Mouse (Mus musculus) E14TG2a.4 (cell line): ENCODE results near the gene Neurl3.

Source experiments
- CTCF ChIP-seq: conservative IDR thresholded peaks from 2 replicates; pipeline ENCODE4 v1.5.1; 2014; ENCODE audit warnings: low read length
- NANOG ChIP-seq: IDR thresholded peaks from 2 replicates; pipeline ENCODE4 v1.6.1; 2014; ENCODE audit warnings: borderline replicate concordance, low read length, mixed read lengths

- TF ChIP-seq CTCF = no peak
- TF ChIP-seq NANOG = no peak
These were observed 8.2 kb downstream of the Neurl3 start for GRCm38 (mm10) chr1:36266293-36266692.
